Mouse (Mus musculus) cerebellum, adult 9-11 months (tissue): ENCODE results near the gene Anapc15.
"Not testable (repeated sequence)": the region's sequence is repeated elsewhere in the genome, so short reads cannot be mapped to it uniquely, and the experiment has no call there.

Experiments used
- DNase-seq: peaks from one replicate; pipeline ENCODE4 v3.0.0; 2022

The Anapc15 gene

GRCm38 (mm10) chr7:101900331-101901097 lies 37.0 kb downstream of the Anapc15 start:
- peak; percentile 32 for DNase-seq

GRCm38 (mm10) chr7:101901969-101902368 lies 38.5 kb downstream of the Anapc15 start:
- DNase-seq = peak; percentile 25

GRCm38 (mm10) chr7:101902846-101903245 lies 39.3 kb downstream of the Anapc15 start:
- peak; percentile 24 for DNase-seq

- DNase-seq = peak; percentile 100
Measured at GRCm38 (mm10) chr7:101905561-101906286, 42.2 kb downstream of the Anapc15 start, which contains the start of gene Lamtor1. Gene Lamtor1 (plus strand): TSS chr7:101905904.

- DNase-seq = no peak
Measured at GRCm38 (mm10) chr7:101906287-101906681, 42.8 kb downstream of the Anapc15 start, which contains the start of gene Tomt. Gene Tomt (minus strand): TSS chr7:101906359.

GRCm38 (mm10) chr7:101906696-101907095 lies 43.2 kb downstream of the Anapc15 start:
- DNase-seq = peak; percentile 60

GRCm38 (mm10) chr7:101908367-101908766 lies 44.9 kb downstream of the Anapc15 start:
- peak; percentile 24 for DNase-seq

GRCm38 (mm10) chr7:101910138-101910537 lies 46.6 kb downstream of the Anapc15 start:
- DNase-seq = peak; percentile 25

GRCm38 (mm10) chr7:101911982-101912381 lies 48.5 kb downstream of the Anapc15 start:
- DNase-seq = peak; percentile 13

GRCm38 (mm10) chr7:101918071-101918470 lies 54.6 kb downstream of the Anapc15 start:
- DNase-seq = peak; percentile 49

- DNase-seq = not testable (repeated sequence)
Measured at GRCm38 (mm10) chr7:101925892-101926291, 62.4 kb downstream of the Anapc15 start.

- DNase-seq = no peak
Measured at GRCm38 (mm10) chr7:101928093-101928492, 64.6 kb downstream of the Anapc15 start.

- no peak for DNase-seq
Measured at GRCm38 (mm10) chr7:101932551-101932950, 69.0 kb downstream of the Anapc15 start.

- DNase-seq = no peak
Measured at GRCm38 (mm10) chr7:101933300-101933699, 69.8 kb downstream of the Anapc15 start.

GRCm38 (mm10) chr7:101933751-101934240 lies 70.3 kb downstream of the Anapc15 start, which contains the start of the genes Lrrc51 and Numa1:
Gene Lrrc51 (minus strand): TSS chr7:101933895.
Gene Numa1 (plus strand): TSS chr7:101934111.
- peak; percentile 97 for DNase-seq

GRCm38 (mm10) chr7:101935957-101936356 lies 72.4 kb downstream of the Anapc15 start:
- DNase-seq = peak; percentile 47

- peak; percentile 65 for DNase-seq
Measured at GRCm38 (mm10) chr7:101936996-101937395, 73.5 kb downstream of the Anapc15 start.

GRCm38 (mm10) chr7:101937569-101937968 lies 74.1 kb downstream of the Anapc15 start:
- peak; percentile 97 for DNase-seq

GRCm38 (mm10) chr7:101938348-101938747 lies 74.8 kb downstream of the Anapc15 start:
- peak; percentile 61 for DNase-seq

- DNase-seq = no peak
Measured at GRCm38 (mm10) chr7:101939758-101940157, 76.2 kb downstream of the Anapc15 start.

- not testable (repeated sequence) for DNase-seq
Measured at GRCm38 (mm10) chr7:101949008-101949407, 85.5 kb downstream of the Anapc15 start.
